Mouse (Mus musculus) intestine, postnatal 0 days (tissue): Measurements from ENCODE around the gene Nup50. TPM values are rescaled to one million over a fixed set of nuclear protein-coding genes. Genes with fewer than 3 reads are reported as not detected.

ENCODE experiments used
- ATAC-seq: fragments of 200-750 bp; cut with Nextera tagmentation; 2 replicates; pipeline ENCODE4 v1.8.0; 2017; ENCODE audit warnings: mild to moderate bottlenecking, moderate TSS enrichment, moderate library complexity
- H3K27ac ChIP-seq: fragments of 300-500 bp; sonication (generic); 2 replicates; pipeline ENCODE4 v1.5.1; 2014; ENCODE audit warnings: mild to moderate bottlenecking, low read depth, low read length, moderate library complexity
- H3K27me3 ChIP-seq: fragments of 300-500 bp; sonication (generic); replicated peaks from 2 replicates; pipeline ENCODE4 v1.6.1; 2014; ENCODE audit warnings: low read length, mixed read lengths; ENCODE audit not compliant: control insufficient read depth, insufficient read depth
- H3K36me3 ChIP-seq: fragments of 300-500 bp; sonication (generic); 2 replicates; pipeline ENCODE4 v1.6.1; 2014; ENCODE audit warnings: mild to moderate bottlenecking, moderate library complexity; ENCODE audit not compliant: control insufficient read depth, insufficient read depth
- H3K4me1 ChIP-seq: fragments of 300-500 bp; sonication (generic); replicated peaks from 2 replicates; pipeline ENCODE4 v1.6.1; 2014; ENCODE audit warnings: antibody characterized with exemption, low read length, mixed read lengths; ENCODE audit not compliant: control insufficient read depth, insufficient read depth
- H3K4me2 ChIP-seq: fragments of 300-500 bp; sonication (generic); replicated peaks from 2 replicates; pipeline ENCODE4 v1.6.1; 2014; ENCODE audit warnings: low read depth, mild to moderate bottlenecking, moderate library complexity
- H3K4me3 ChIP-seq: fragments of 300-500 bp; sonication (generic); 2 replicates; pipeline ENCODE4 v1.5.1; 2014; ENCODE audit warnings: low read depth, low read length
- H3K9ac ChIP-seq: fragments of 300-500 bp; sonication (generic); 2 replicates; pipeline ENCODE4 v1.6.1; 2014; ENCODE audit warnings: mild to moderate bottlenecking, low read depth, low read length
- H3K9me3 ChIP-seq: fragments of 300-500 bp; sonication (generic); 2 replicates; pipeline ENCODE4 v1.6.1; 2016; ENCODE audit warnings: mixed run types; ENCODE audit not compliant: control insufficient read depth
- CTCF ChIP-seq: sonication (generic); IDR thresholded peaks from 2 replicates; pipeline ENCODE4 v1.5.1; 2016; ENCODE audit warnings: low read depth, mild to moderate bottlenecking, control low read depth, antibody characterized with exemption, moderate library complexity
- WGBS: fragments of 180-500 bp; shearing (Covaris S2); extraction: QIAGEN DNeasy Blood & Tissue Kit; methylation state at CpG from one replicate; pipeline ENCODE4 v1.1.7; 2014; 5-methylcytosine and 5-hydroxymethylcytosine counted together
- polyA plus RNA-seq: library from polyadenylated mRNA; unstranded; fragments of >200 nt; fragmentation: Nextera tagmentation; extraction: Ambion mirVana; gene quantifications from 2 replicates; pipeline ENCODE4 v1.2.1, GENCODE M21; 2015

Gene Nup50
- polyA plus RNA-seq, 1 experiment from 2014 or later, result 21.0 TPM

DNA sequence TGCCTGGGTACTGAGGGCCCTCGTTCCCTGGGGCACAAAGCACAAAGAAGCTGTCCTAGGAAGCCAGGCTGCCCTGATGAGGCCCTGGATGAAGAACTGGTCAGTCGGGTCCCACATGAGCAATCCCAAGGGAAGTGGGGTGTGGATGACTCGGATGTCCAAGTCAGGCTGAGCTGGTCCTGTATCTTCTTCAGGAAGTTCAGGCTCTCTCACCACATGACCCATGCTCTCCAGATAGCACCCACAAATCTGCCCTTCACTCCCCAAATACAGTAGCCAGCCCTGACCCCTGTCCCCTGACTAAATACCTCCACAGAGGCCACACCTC is 50.3 kb downstream of the Nup50 start:
- WGBS, result 37% methylated on average over 3 of the region's 3 CpGs
- Histone ChIP-seq H3K27me3 (no peaks in the 10 kb centered on the region), H3K9me3 (no peaks in the 10 kb centered on the region), H3K36me3 (no peaks in the 10 kb centered on the region; the same call in 1 of the 2 replicates), H3K4me2 (no peak overlapping the region), H3K4me3 (no peak overlapping the region), H3K4me1 (no peaks in the 10 kb centered on the region), H3K9ac (no peak overlapping the region), H3K27ac (no peak overlapping the region)
- ATAC-seq, result no peak
- no peak for TF ChIP-seq CTCF

GRCm38 (mm10) chr15:84975729-84976128 is 52.5 kb downstream of the Nup50 start:
- H3K9ac ChIP-seq, result no peak overlapping the region
- H3K9me3 ChIP-seq, result no peaks in the 10 kb centered on the region
- no peak for ATAC-seq
- no peak for TF ChIP-seq CTCF
- H3K27me3 ChIP-seq, result no peaks in the 10 kb centered on the region
- H3K4me3 ChIP-seq, result no peak overlapping the region
- H3K4me1 ChIP-seq, result no peaks in the 10 kb centered on the region
- H3K36me3 ChIP-seq, result no peaks in the 10 kb centered on the region; the same call in 1 of the 2 replicates
- 44% methylated on average over 4 of the region's 4 CpGs for WGBS
- no peak overlapping the region for H3K27ac ChIP-seq
- H3K4me2 ChIP-seq, result no peak overlapping the region

DNA sequence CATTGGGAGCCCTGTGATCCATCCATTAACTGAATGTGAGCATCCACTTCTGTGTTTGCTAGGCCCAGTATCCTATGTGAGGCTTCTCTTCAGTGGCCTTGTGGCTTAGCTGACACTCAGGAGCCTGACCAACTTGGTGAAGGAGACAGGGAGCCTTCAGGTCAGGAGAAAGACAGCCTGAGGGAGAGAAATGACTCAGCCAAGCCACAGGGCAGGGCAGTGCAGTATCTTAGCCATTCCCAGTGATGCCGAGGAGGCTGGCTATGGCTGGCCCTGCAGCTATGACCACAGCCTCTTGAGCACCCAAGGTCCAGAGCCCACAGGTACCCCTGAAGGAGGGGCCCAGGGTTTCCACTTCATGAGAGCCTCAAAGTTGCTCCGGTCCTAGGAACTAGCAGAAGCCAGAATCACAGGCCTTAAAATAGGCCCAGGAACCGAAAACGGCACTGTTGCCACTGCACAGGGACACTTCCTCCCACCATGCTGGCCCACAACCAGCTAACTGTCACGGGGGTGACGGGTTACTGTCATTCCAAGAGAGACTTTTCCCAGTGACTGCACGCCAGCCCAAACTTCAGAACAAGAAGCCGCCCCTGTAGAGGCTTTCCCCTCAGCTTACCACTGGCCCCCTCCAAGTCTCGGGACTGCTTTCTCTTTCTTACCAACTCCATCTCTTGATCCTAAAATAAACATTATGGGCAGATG is 58.5 kb downstream of the Nup50 start:
- no peak for ATAC-seq
- no peaks in the 10 kb centered on the region for H3K9me3 ChIP-seq
- H3K27me3 ChIP-seq, result no peaks in the 10 kb centered on the region
- H3K4me1 ChIP-seq, result no peaks in the 10 kb centered on the region
- WGBS, result 74% methylated on average over 9 of the region's 9 CpGs
- no peak overlapping the region for H3K4me2 ChIP-seq
- TF ChIP-seq CTCF, result no peak
- no peak overlapping the region for H3K4me3 ChIP-seq
- no peak overlapping the region for H3K27ac ChIP-seq
- H3K9ac ChIP-seq, result no peak overlapping the region
- 0 out of 2 replicates have a peak, but pooled peaks cover 7% of the 10 kb centered on the region for H3K36me3 ChIP-seq

DNA sequence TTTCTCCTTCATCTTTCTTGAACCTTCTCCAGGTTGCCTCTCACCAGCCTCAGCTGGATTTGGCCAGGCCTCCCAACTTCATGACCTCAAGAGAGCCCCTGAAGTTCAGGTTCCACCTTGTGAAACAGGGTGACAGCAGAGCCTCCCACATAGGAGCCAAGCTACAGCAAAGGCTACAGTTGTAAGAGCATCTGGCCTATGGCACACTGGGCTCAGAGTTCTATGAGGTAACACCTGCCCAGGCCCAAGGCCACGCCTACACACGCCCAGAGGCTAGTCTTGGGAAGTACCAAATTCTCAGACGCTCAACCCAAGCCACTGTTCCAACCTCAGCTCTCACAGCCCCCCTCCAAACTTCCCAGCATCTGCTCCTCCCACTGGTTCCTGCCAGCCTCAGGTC is 59.7 kb downstream of the Nup50 start:
- TF ChIP-seq CTCF, result no peak
- H3K4me2 ChIP-seq, result no peak overlapping the region
- H3K4me1 ChIP-seq, result no peaks in the 10 kb centered on the region
- H3K27me3 ChIP-seq, result no peaks in the 10 kb centered on the region
- no peak for ATAC-seq
- H3K9ac ChIP-seq, result no peak overlapping the region
- 64% methylated on average over 3 of the region's 3 CpGs for WGBS
- H3K4me3 ChIP-seq, result no peak overlapping the region
- no peak overlapping the region for H3K27ac ChIP-seq
- H3K9me3 ChIP-seq, result no peaks in the 10 kb centered on the region
- H3K36me3 ChIP-seq, result 0 out of 2 replicates have a peak, but pooled peaks cover 7% of the 10 kb centered on the region

GRCm38 (mm10) chr15:84983721-84984120 is 60.5 kb downstream of the Nup50 start:
- H3K9me3 ChIP-seq, result no peaks in the 10 kb centered on the region
- no peak for TF ChIP-seq CTCF
- H3K4me1 ChIP-seq, result 0 out of 2 replicates have a peak, but pooled peaks cover 3% of the 10 kb centered on the region
- H3K4me2 ChIP-seq, result no peak overlapping the region
- H3K27me3 ChIP-seq, result no peaks in the 10 kb centered on the region
- 0 out of 2 replicates have a peak, but pooled peaks cover 7% of the 10 kb centered on the region for H3K36me3 ChIP-seq
- H3K9ac ChIP-seq, result no peak overlapping the region
- no peak overlapping the region for H3K27ac ChIP-seq
- no peak overlapping the region for H3K4me3 ChIP-seq
- no peak for ATAC-seq
- WGBS, result 84% methylated on average over 7 of the region's 7 CpGs

GRCm38 (mm10) chr15:84985516-84986160 is 62.4 kb downstream of the Nup50 start:
- no peak for TF ChIP-seq CTCF
- WGBS, result 88% methylated on average over 12 of the region's 12 CpGs
- H3K4me1 ChIP-seq, result 0 out of 2 replicates have a peak, but pooled peaks cover 3% of the 10 kb centered on the region
- H3K9ac ChIP-seq, result no peak overlapping the region
- H3K27ac ChIP-seq, result no peak overlapping the region
- H3K4me3 ChIP-seq, result no peak overlapping the region
- no peaks in the 10 kb centered on the region for H3K9me3 ChIP-seq
- no peak for ATAC-seq
- no peak overlapping the region for H3K4me2 ChIP-seq
- 0 out of 2 replicates have a peak, but pooled peaks cover 7% of the 10 kb centered on the region for H3K36me3 ChIP-seq
- no peaks in the 10 kb centered on the region for H3K27me3 ChIP-seq
